Mouse (Mus musculus) cerebellum, adult 2 months (tissue): ENCODE measurements around the gene Zbtb18.

ENCODE experiments used
- CTCF ChIP-seq: fragments of 200-500 bp; IDR thresholded peaks from 2 replicates; pipeline ENCODE4 v1.5.1; 2011; ENCODE audit warnings: low read depth, mild to moderate bottlenecking, control low read depth, low read length, moderate library complexity, borderline replicate concordance; ENCODE audit not compliant: insufficient read depth
- POLR2A ChIP-seq: fragments of 200-500 bp; IDR thresholded peaks from 2 replicates; pipeline ENCODE4 v1.6.1; 2011; ENCODE audit warnings: low read length, control low read depth, borderline replicate concordance; ENCODE audit not compliant: insufficient read depth

DNA sequence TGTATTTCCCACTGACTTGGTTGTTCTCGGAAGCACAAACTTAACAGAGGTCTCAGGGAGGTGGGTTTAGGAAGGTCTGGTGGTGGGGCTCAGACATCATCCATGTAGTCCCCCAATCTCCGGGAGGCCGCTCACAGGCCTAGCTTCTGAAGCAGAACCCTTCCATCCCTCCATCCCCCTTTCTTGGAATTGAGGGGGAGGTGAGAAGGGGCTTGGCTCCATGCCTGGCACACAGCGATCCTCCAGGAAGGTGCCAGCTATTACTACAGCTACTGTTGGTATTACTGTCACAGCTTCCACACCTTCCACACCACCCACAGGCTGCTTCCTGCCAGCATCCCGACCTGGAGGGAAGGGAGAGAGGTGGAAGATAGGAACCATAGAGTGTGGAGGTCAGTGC is 26.3 kb downstream of the Zbtb18 start:
- TF ChIP-seq CTCF: no peak
- no peak for TF ChIP-seq POLR2A
